Comparison of ENCODE assay signal across 11 mouse cellular contexts in the genomic region with DNA sequence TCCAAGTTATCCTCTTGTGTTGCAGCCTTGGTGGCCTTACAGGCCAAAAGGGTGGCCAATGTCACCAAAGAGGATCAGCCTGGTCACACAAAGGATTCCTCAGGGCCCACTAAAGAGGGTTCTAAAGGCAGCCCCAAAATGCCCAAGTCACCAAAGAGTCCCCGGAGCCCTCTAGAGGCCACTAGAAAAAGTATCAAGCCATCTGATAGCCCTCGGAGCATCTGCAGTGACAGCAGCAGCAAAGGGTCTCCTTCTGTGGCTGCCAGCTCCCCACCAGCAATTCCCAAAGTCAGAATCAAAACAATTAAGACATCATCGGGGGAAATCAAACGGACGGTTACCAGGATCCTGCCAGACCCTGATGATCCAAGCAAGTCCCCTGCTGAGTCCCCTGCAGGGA. TPM values are rescaled to one million over a fixed set of nuclear protein-coding genes. Genes with fewer than 3 reads are reported as not detected.
DNase-seq lines count a peak whose midpoint lies in the region; TF ChIP-seq lines count a peak whose summit lies in the region.
"Had no signal": no experiment of that assay in that cellular context is flagged by ENCODE, and none has a peak within 500 bp of the region (broad histone marks: within the 10 kb centered on the region; RNA-seq: fewer than 3 reads in every experiment).

No protein-coding gene starts in this region.

- peaks cover 7% of the 10 kb centered on the region for H3K36me3 ChIP-seq in kidney, adult 2 months (ENCODE audit: control insufficient read depth, insufficient read depth, low read length)
- peaks cover 47% of the 10 kb centered on the region for H3K36me3 ChIP-seq in thymus, adult 2 months (ENCODE audit: control insufficient read depth, insufficient read depth, low read length)

- H3K4me1 ChIP-seq in kidney, adult 2 months (ENCODE audit: control insufficient read depth, insufficient read depth, low read length) = no peaks in the 10 kb centered on the region
- H3K4me1 ChIP-seq in thymus, adult 2 months (replicated peaks; ENCODE audit: control insufficient read depth, insufficient read depth, low read length) = no peaks in the 10 kb centered on the region
- H3K4me1 ChIP-seq: heart, embryonic 12.5 days had no signal

- no peak overlapping the region for H3K27ac ChIP-seq in kidney, adult 2 months (ENCODE audit: insufficient read depth, low read depth, low read length)
- H3K27ac ChIP-seq in thymus, adult 2 months (ENCODE audit: control insufficient read depth, insufficient read depth, low read length) = no peak overlapping the region

- no peak for TF ChIP-seq POLR2A in kidney, adult 2 months (IDR thresholded peaks at IDR 0.05; ENCODE audit: low read depth, low read length)
- TF ChIP-seq POLR2A in thymus, adult 2 months (IDR thresholded peaks at IDR 0.05; ENCODE audit: control insufficient read depth, extremely low read depth, insufficient read depth, low read length, poor library complexity) = no peak

- no peaks in the 10 kb centered on the region for H3K27me3 ChIP-seq in kidney, adult 2 months (replicated peaks; ENCODE audit: control insufficient read depth, insufficient read depth, low read length)
- H3K27me3 ChIP-seq in thymus, adult 2 months (ENCODE audit: control insufficient read depth, insufficient read depth, low read length) = no peaks in the 10 kb centered on the region
- H3K27me3 ChIP-seq: heart, embryonic 12.5 days had no signal

- H3K4me3 ChIP-seq in kidney, adult 2 months (ENCODE audit: insufficient read depth, low read depth, low read length) = no peak overlapping the region
- H3K4me3 ChIP-seq in thymus, adult 2 months (ENCODE audit: control insufficient read depth, insufficient read depth, low read length) = no peak overlapping the region
- H3K4me3 ChIP-seq: heart, embryonic 12.5 days had no signal

- no peak for DNase-seq in kidney, adult 2 months
- DNase-seq in kidney, adult 11 months = no peak
- DNase-seq in thymus, adult 2 months = no peak
- no peak for DNase-seq in thymus, postnatal 36 days
- peak; percentile 29 for DNase-seq in cerebellum, adult 9-11 months
- peak; percentile 27 for DNase-seq in thymus, postnatal 4 days
- DNase-seq in kidney, postnatal 10 days = no peak
- no peak for DNase-seq in ovary, adult 18-20 months (ENCODE audit: low spot score)
- DNase-seq: lung, adult 18-20 months had no signal

- WGBS in kidney, adult 2 months = 71% methylated on average over 5 of the region's 5 CpGs
- 85% methylated on average over 5 of the region's 5 CpGs for WGBS in thymus, adult 2 months

- TF ChIP-seq CTCF in kidney, adult 2 months (conservative IDR thresholded peaks at IDR 0.05; ENCODE audit: insufficient read depth, insufficient read length, low read depth, low read length) = peak; percentile 25; the same call in 1 of the 2 replicates
- 0 out of 2 replicates have a peak, but pooled peaks have one; percentile 14 for TF ChIP-seq CTCF in thymus, adult 2 months (IDR thresholded peaks at IDR 0.05; ENCODE audit: borderline replicate concordance, control insufficient read depth, extremely low read depth, insufficient read depth, low read length, poor library complexity)

RNA-seq across cellular contexts. Expression of a gene that starts 30.6 kb away (rescaled TPM):
- 16.9 and 17.4 TPM in 2 replicates for polyA plus RNA-seq in kidney, adult 2 months (2012; rRNA removed)
- 45.0 and 46.2 TPM in 2 replicates for polyA plus RNA-seq in thymus, adult 2 months (2012; rRNA removed)

RNA-seq across cellular contexts. Expression of a gene that starts 33.3 kb away (rescaled TPM):
- polyA plus RNA-seq in kidney, adult 2 months (2012; rRNA removed) = 0.04 and 0.88 TPM in 2 replicates
- polyA plus RNA-seq in thymus, adult 2 months (2012; rRNA removed) = 0.51 and 1.4 TPM in 2 replicates
- polyA plus RNA-seq: forebrain, embryonic 11.5 days had no signal

Comparison
In these comparisons a context has a peak if more than half of its experiments do, and no peak if none do; other contexts are left out.
1. DNase-seq: peak in cerebellum, adult 9-11 months (single experiment) and thymus, postnatal 4 days (single experiment); none in kidney, adult 2 months (single experiment), kidney, adult 11 months (single experiment), thymus, adult 2 months (single experiment), thymus, postnatal 36 days (0 of 2), kidney, postnatal 10 days (single experiment) and ovary, adult 18-20 months (single experiment).